Mouse (Mus musculus) MEL (cell line): Measurements from ENCODE around the gene Aff3. TPM values are rescaled to one million over a fixed set of nuclear protein-coding genes. Genes with fewer than 3 reads are reported as not detected.

Source experiments
- DNase-seq: peaks from one replicate; pipeline ENCODE4 v3.0.0; 2011; ENCODE audit warnings: low read depth, low spot score
- H3K27ac ChIP-seq: 2 replicates; pipeline ENCODE4 v1.5.1; 2012; ENCODE audit warnings: low read depth, mild to moderate bottlenecking, control low read depth, low read length, moderate library complexity; ENCODE audit not compliant: control insufficient read depth
- H3K27me3 ChIP-seq, 2 experiments: fragments of 150-350 bp in 1 of 2; sonication (generic) in 1 of 2; 2 replicates each; pipeline ENCODE4 v1.6.1; 2012; ENCODE audit warnings: low read length in 2 of 2, mild to moderate bottlenecking in 2 of 2, improper control_type of control experiment in 1 of 2, moderate library complexity in 1 of 2; ENCODE audit not compliant: insufficient read depth in 2 of 2, control insufficient read depth in 1 of 2
- H3K36me3 ChIP-seq, 2 experiments: 2 replicates each; pipeline ENCODE4 v1.6.1; 2012 to 2014; ENCODE audit warnings: low read length in 2 of 2, improper control_type of control experiment in 1 of 2, inconsistent platforms in 1 of 2, mild to moderate bottlenecking in 1 of 2; ENCODE audit not compliant: insufficient read depth in 2 of 2, control insufficient read depth in 1 of 2
- H3K4me1 ChIP-seq, 2 experiments: fragments of 150-350 bp in 1 of 2; sonication (generic) in 1 of 2; 2 replicates each; pipeline ENCODE4 v1.6.1; 2012; ENCODE audit warnings: low read length in 2 of 2, improper control_type of control experiment in 1 of 2, mild to moderate bottlenecking in 1 of 2; ENCODE audit not compliant: insufficient read depth in 2 of 2, control insufficient read depth in 1 of 2
- H3K4me3 ChIP-seq, 2 experiments: fragments of 150-350 bp in 1 of 2; sonication (generic) in 1 of 2; 2 replicates each; pipeline ENCODE4 v1.5.1; 2012; ENCODE audit warnings: low read depth in 2 of 2, low read length in 2 of 2, mild to moderate bottlenecking in 2 of 2, moderate library complexity in 2 of 2, control low read depth in 1 of 2, improper control_type of control experiment in 1 of 2; ENCODE audit not compliant: control insufficient read depth in 1 of 2, insufficient read depth in 1 of 2
- H3K79me2 ChIP-seq: 2 replicates; pipeline ENCODE4 v1.6.1; 2012; ENCODE audit warnings: mild to moderate bottlenecking, low read length, moderate library complexity; ENCODE audit not compliant: control insufficient read depth, poor library complexity, insufficient read depth
- H3K9ac ChIP-seq: 2 replicates; pipeline ENCODE4 v1.6.1; 2012; ENCODE audit warnings: low read depth, mild to moderate bottlenecking, control low read depth, low read length, moderate library complexity; ENCODE audit not compliant: control insufficient read depth, poor library complexity, severe bottlenecking
- H3K9me3 ChIP-seq: fragments of 150-350 bp; sonication (generic); replicated peaks from 2 replicates; pipeline ENCODE4 v1.6.1; 2012; ENCODE audit warnings: mild to moderate bottlenecking, low read length, improper control_type of control experiment, moderate library complexity; ENCODE audit not compliant: insufficient read depth
- BHLHE40 ChIP-seq: IDR thresholded peaks from 2 replicates; pipeline ENCODE4 v1.6.1; 2012; ENCODE audit warnings: low read depth, mild to moderate bottlenecking, inconsistent platforms, low read length, improper control_type of control experiment, borderline replicate concordance
- CHD1 ChIP-seq: IDR thresholded peaks from 2 replicates; pipeline ENCODE4 v1.6.1; 2012; ENCODE audit warnings: low read depth, mild to moderate bottlenecking, inconsistent platforms, low read length, improper control_type of control experiment
- CHD2 ChIP-seq: IDR thresholded peaks from 2 replicates; pipeline ENCODE4 v1.6.1; 2011; ENCODE audit warnings: low read length, improper control_type of control experiment
- ELF1 ChIP-seq: IDR thresholded peaks from 2 replicates; pipeline ENCODE4 v1.6.1; 2014; ENCODE audit warnings: low read depth, mild to moderate bottlenecking, inconsistent platforms, low read length, improper control_type of control experiment, moderate library complexity
- EP300 ChIP-seq, 2 experiments: IDR thresholded peaks; 2 replicates each; pipeline ENCODE4 v1.6.1; 2011; ENCODE audit warnings: improper control_type of control experiment in 2 of 2, low read length in 2 of 2, low read depth in 1 of 2, mild to moderate bottlenecking in 1 of 2
- GABPA ChIP-seq: IDR thresholded peaks from 2 replicates; pipeline ENCODE4 v1.6.1; 2012; ENCODE audit warnings: low read depth, mild to moderate bottlenecking, inconsistent platforms, low read length, improper control_type of control experiment, moderate library complexity
- GATA1 ChIP-seq: IDR thresholded peaks from 2 replicates; pipeline ENCODE4 v1.6.1; 2011; ENCODE audit warnings: low read depth, low read length, improper control_type of control experiment
- HCFC1 ChIP-seq: IDR thresholded peaks from 2 replicates; pipeline ENCODE4 v1.6.1; 2012; ENCODE audit warnings: low read depth, mild to moderate bottlenecking, inconsistent platforms, low read length, improper control_type of control experiment, moderate library complexity
- KAT2A ChIP-seq: conservative IDR thresholded peaks from 2 replicates; pipeline ENCODE4 v1.6.1; 2012; ENCODE audit warnings: low read depth, low read length, improper control_type of control experiment, inconsistent platforms
- MAFK ChIP-seq: IDR thresholded peaks from 2 replicates; pipeline ENCODE4 v1.6.1; 2011; ENCODE audit warnings: low read depth, mild to moderate bottlenecking, low read length, improper control_type of control experiment, borderline replicate concordance
- MEF2A ChIP-seq: IDR thresholded peaks from 2 replicates; pipeline ENCODE4 v1.6.1; 2014; ENCODE audit warnings: low read depth, mild to moderate bottlenecking, inconsistent platforms, low read length, improper control_type of control experiment; ENCODE audit not compliant: poor library complexity, insufficient replicate concordance, severe bottlenecking; ENCODE audit errors: extremely low read depth
- MYC ChIP-seq: IDR thresholded peaks from 2 replicates; pipeline ENCODE4 v1.6.1; 2011; ENCODE audit warnings: low read depth, mild to moderate bottlenecking, low read length, improper control_type of control experiment, moderate library complexity
- NELFE ChIP-seq: IDR thresholded peaks from 2 replicates; pipeline ENCODE4 v1.6.1; 2011; ENCODE audit warnings: low read depth, low read length, improper control_type of control experiment
- POLR2A ChIP-seq, 2 experiments: IDR thresholded peaks; 2 replicates each; pipeline ENCODE4 v1.6.1; 2011 to 2012; ENCODE audit warnings: low read length in 2 of 2, mild to moderate bottlenecking in 2 of 2, control low read depth in 1 of 2, improper control_type of control experiment in 1 of 2, low read depth in 1 of 2, moderate library complexity in 1 of 2; ENCODE audit not compliant: control insufficient read depth in 1 of 2, insufficient read depth in 1 of 2, poor library complexity in 1 of 2
- POLR2AphosphoS2 ChIP-seq: IDR thresholded peaks from 2 replicates; pipeline ENCODE4 v1.6.1; 2011; ENCODE audit warnings: low read length, improper control_type of control experiment
- POLR2AphosphoS5 ChIP-seq: IDR thresholded peaks from 2 replicates; pipeline ENCODE4 v1.6.1; 2012; ENCODE audit warnings: low read depth, borderline replicate concordance, mild to moderate bottlenecking, inconsistent platforms, low read length, moderate library complexity, mixed read lengths
- RAD21 ChIP-seq: IDR thresholded peaks from 2 replicates; pipeline ENCODE4 v1.6.1; 2011; ENCODE audit warnings: mild to moderate bottlenecking, low read depth, low read length, improper control_type of control experiment
- SIN3A ChIP-seq: IDR thresholded peaks from 2 replicates; pipeline ENCODE4 v1.6.1; 2012; ENCODE audit warnings: low read length, improper control_type of control experiment, inconsistent platforms
- TAL1 ChIP-seq: IDR thresholded peaks from 2 replicates; pipeline ENCODE4 v1.6.1; 2012; ENCODE audit warnings: mild to moderate bottlenecking, inconsistent platforms, low read length, moderate library complexity, mixed read lengths
- TCF12 ChIP-seq: IDR thresholded peaks from 2 replicates; pipeline ENCODE4 v1.6.1; 2014; ENCODE audit warnings: low read depth, mild to moderate bottlenecking, inconsistent platforms, low read length, improper control_type of control experiment, moderate library complexity
- UBTF ChIP-seq: IDR thresholded peaks from 2 replicates; pipeline ENCODE4 v1.6.1; 2012; ENCODE audit warnings: low read depth, mild to moderate bottlenecking, inconsistent platforms, low read length, improper control_type of control experiment, moderate library complexity, borderline replicate concordance; ENCODE audit not compliant: insufficient read depth
- USF1 ChIP-seq: IDR thresholded peaks from 2 replicates; pipeline ENCODE4 v1.6.1; 2014; ENCODE audit warnings: low read depth, mild to moderate bottlenecking, inconsistent platforms, low read length, improper control_type of control experiment, moderate library complexity
- USF2 ChIP-seq, 2 experiments: IDR thresholded peaks; 2 replicates each; pipeline ENCODE4 v1.6.1; 2011 to 2012; ENCODE audit warnings: improper control_type of control experiment in 2 of 2, low read length in 2 of 2, borderline replicate concordance in 1 of 2, inconsistent platforms in 1 of 2, low read depth in 1 of 2, mild to moderate bottlenecking in 1 of 2; ENCODE audit not compliant: insufficient read depth in 1 of 2
- ZC3H11A ChIP-seq: IDR thresholded peaks from 2 replicates; pipeline ENCODE4 v1.6.1; 2012; ENCODE audit warnings: low read depth, mild to moderate bottlenecking, inconsistent platforms, low read length, improper control_type of control experiment
- ZKSCAN1 ChIP-seq: IDR thresholded peaks from 2 replicates; pipeline ENCODE4 v1.6.1; 2012; ENCODE audit warnings: low read depth, mild to moderate bottlenecking, inconsistent platforms, low read length, improper control_type of control experiment, moderate library complexity
- ZMIZ1 ChIP-seq: IDR thresholded peaks from 2 replicates; pipeline ENCODE4 v1.6.1; 2012; ENCODE audit warnings: low read depth, mild to moderate bottlenecking, inconsistent platforms, low read length, improper control_type of control experiment, moderate library complexity
- ZNF384 ChIP-seq: IDR thresholded peaks from 2 replicates; pipeline ENCODE4 v1.6.1; 2012; ENCODE audit warnings: low read depth, mild to moderate bottlenecking, inconsistent platforms, low read length, improper control_type of control experiment
- polyA plus RNA-seq, 2 experiments: library from polyadenylated mRNA; stranded (reverse) in 1 of 2; unstranded in 1 of 2; fragments of >175 nt in 1 of 2; fragments of >200 nt in 1 of 2; gene quantifications; 2 replicates each; pipeline versions ENCODE4 v1.2.1 to v1.2.4; 2012; ENCODE audit warnings: low replicate concordance in 2 of 2, low read depth in 1 of 2; ENCODE audit not compliant: insufficient read length in 2 of 2, insufficient read depth in 1 of 2, missing spikeins in 1 of 2
- total RNA-seq: library from RNA; depleted of rRNA; stranded (reverse); fragments of 300-350 nt; gene quantifications from 2 replicates; pipeline ENCODE4 v1.2.3, GENCODE M21; 2012

Gene Aff3
- total and polyA plus RNA-seq, 3 experiments, result 18.5 to 41.1 (median 25.4) TPM

DNA sequence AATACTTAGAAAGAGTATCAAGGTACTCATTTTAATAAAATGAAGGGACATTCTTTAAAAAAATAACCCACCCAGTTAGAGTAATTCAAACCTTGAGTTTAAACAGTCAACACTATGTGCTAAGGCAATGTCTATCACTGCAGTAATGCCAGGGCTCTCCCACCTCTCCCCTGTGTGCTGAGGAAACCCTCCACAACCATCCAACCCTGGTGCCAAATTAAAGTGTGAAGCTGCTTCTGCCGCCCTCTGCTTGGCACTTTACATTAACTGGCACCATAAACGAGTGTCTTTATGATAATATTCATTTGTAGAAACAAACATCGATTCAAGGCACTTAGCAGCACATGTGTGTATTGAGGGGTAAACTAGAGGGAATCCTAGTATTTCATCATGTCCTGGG, 97.0 kb downstream of the Aff3 start:
- Histone ChIP-seq H3K27ac (no peak overlapping the region), H3K4me3 (no peak overlapping the region), H3K4me1 (no peaks in the 10 kb centered on the region), H3K79me2 (peaks cover 1% of the 10 kb centered on the region; the same call in 1 of the 2 replicates), H3K9ac (no peak overlapping the region), H3K9me3 (no peaks in the 10 kb centered on the region), H3K36me3 (no peaks in the 10 kb centered on the region), H3K27me3 (no peaks in the 10 kb centered on the region)
- DNase-seq, result no peak
- TF ChIP-seq MYC (no peak), SIN3A (no peak), USF2 (IDR thresholded peaks at IDR 0.05; ENCODE audit: borderline replicate concordance in 1 of 2, insufficient read depth in 1 of 2, low read depth in 1 of 2, low read length in 2 of 2) (no peak), MAFK (no peak), CHD2 (no peak), ELF1 (no peak), BHLHE40 (no peak), UBTF (no peak), MEF2A (no peak), GABPA (no peak), ZNF384 (no peak), ZC3H11A (no peak), POLR2AphosphoS2 (no peak), GATA1 (no peak), USF1 (no peak), TCF12 (no peak), POLR2AphosphoS5 (no peak), POLR2A (IDR thresholded peaks at IDR 0.05; ENCODE audit: control insufficient read depth in 1 of 2, insufficient read depth in 1 of 2, low read depth in 1 of 2, low read length in 2 of 2, poor library complexity in 1 of 2) (no peak), ZKSCAN1 (no peak)

DNA sequence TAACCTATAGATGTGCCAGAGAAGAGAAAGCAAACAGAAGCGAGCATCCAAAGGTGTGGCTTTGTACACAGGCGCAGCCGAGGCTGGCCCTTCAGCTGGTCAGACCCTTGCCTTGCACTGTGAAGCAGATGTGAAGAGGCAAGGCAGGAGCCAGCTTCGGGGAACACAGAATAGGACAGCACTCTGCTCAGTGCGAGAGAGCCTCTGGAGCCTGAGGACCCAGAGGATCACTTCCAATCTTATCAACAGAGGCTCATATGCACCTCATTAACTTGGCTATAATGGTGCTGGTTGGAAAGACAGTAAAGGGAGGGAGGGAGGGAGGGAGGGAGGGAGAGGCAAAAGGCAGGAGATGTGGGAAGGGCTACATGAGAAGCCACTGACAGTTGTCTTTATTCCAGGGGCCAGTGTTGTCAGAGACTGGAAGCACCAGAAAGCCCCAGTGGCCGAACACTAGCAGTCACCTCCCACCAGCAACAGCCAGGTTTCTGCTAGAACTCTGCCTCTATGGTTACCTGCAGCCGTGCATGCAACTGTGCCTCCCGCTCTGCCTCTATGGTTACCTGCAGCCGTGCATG, 98.6 kb downstream of the Aff3 start:
- H3K36me3 ChIP-seq, result no peaks in the 10 kb centered on the region
- H3K27me3 ChIP-seq, result no peaks in the 10 kb centered on the region
- DNase-seq, result no peak
- no peaks in the 10 kb centered on the region for H3K9me3 ChIP-seq
- no peak overlapping the region for H3K27ac ChIP-seq
- TF ChIP-seq KAT2A (no peak), SIN3A (no peak), EP300 (IDR thresholded peaks at IDR 0.05; ENCODE audit: low read depth in 1 of 2, low read length in 2 of 2) (no peak), CHD1 (no peak), NELFE (no peak), MYC (no peak), ZKSCAN1 (no peak), UBTF (no peak), MAFK (no peak), TAL1 (no peak), ZMIZ1 (no peak), HCFC1 (no peak), RAD21 (no peak)
- H3K79me2 ChIP-seq, result peaks cover 1% of the 10 kb centered on the region; the same call in 1 of the 2 replicates
- H3K9ac ChIP-seq, result no peak overlapping the region
- no peak overlapping the region for H3K4me3 ChIP-seq
- no peaks in the 10 kb centered on the region for H3K4me1 ChIP-seq
